Mouse (Mus musculus): Measurements from ENCODE around the gene Olfr1402.

The Olfr1402 gene

DNA sequence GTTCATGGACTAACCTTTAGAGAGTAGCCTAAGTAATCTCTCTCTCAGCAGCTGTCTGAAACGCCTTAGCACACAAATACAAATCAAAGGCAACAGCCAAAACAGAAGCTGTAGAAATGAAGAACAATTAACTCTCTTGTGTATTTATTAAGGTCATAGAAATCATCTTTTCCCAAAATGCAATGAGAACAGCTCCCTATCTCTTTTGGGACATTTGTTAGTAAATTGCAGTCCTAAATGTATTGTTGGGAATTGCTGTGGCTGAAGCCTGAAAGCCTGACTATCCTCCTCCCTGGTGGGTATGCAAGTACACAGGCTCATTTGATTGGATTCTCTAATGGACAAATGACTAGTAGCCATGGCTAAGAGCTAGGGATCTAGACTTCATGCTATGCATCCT is at the start of gene Olfr1402:
Olfr1402 (minus strand) TSS at position 101 of the 400 bp plus-strand sequence.
- DNase-seq (ENCODE audit: low spot score), result no peak

DNA sequence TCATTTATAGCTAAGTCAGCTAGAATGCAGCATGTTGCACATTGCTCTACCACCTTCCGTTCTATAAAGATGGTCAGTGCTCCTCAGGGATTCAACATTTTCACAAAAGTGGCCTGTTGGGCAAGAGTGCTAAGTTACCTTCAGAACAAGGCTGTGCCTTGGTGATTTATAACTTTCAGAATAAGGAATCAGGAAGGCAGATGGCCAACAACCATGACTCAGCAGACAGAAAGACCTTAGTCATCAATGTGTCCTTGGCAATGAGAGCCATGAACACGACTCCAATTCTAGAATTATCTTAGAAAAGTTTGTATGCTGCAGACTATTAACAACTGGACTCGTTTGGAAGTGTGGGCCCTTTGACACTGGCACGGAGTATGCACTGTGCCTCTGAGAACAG is 33.5 kb upstream of the Olfr1402 start:
- DNase-seq (ENCODE audit: low spot score), result no peak

DNA sequence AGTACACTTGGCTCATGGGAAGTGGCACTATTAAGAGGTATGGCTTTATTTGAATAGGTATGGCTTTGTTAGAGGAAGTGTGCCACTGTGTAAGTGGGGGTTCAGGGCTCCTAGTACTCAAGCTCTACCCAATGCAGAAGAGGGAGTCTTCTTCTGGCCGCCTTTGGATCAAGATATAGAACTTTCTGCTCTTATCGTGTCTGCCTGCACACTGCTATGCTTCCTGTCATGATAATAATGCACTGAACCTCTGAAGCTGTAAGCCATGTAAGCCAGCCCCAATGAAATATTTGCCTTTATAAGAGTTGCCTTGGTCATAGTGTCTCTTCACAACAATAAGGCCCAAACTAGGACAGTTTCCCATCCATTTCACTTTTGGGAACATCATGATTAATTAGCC is 16.8 kb upstream of the Olfr1402 start:
- no peak for DNase-seq (ENCODE audit: low spot score)

DNA sequence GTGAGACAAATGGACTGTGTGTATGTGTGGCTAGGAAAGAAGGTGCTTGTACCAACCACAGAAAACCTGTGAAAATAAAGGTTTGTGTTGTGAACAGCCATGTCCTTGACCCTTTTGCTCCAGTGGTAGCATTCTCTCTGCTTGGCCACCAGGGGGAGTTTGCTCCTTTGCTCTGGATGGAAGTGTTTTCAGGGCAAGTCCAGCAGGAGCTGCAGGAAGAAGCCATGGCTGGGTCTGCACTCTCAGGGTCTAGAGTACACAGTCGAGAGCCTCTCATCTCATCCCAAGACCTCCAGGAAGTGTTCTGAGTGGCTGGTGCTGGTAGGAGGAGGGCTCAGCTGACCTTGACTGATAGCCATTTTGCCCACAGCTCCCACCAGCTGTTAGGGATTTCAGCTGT is 27.5 kb downstream of the Olfr1402 start:
- DNase-seq (ENCODE audit: low spot score), result peak; percentile 5

DNA sequence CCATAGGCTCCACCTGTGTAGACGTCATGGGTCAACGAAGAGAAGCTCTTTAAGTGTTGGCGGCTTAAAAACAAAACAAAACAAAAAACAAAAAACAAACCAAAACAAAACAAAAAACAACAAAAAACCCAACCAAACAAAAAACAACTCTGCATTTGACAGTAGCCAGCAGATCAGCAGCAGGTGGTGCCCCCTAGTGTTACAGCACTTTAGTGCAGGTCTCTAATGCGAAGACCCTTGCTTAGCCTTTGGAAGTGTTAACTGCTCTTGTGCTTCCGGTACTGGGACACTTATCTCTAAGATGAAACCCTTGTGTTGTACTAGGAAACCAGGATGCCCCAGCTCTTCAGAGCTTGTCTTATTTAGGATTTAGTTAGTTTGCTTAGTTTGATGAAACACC is 28.7 kb downstream of the Olfr1402 start:
- DNase-seq (ENCODE audit: low spot score), result no peak

DNA sequence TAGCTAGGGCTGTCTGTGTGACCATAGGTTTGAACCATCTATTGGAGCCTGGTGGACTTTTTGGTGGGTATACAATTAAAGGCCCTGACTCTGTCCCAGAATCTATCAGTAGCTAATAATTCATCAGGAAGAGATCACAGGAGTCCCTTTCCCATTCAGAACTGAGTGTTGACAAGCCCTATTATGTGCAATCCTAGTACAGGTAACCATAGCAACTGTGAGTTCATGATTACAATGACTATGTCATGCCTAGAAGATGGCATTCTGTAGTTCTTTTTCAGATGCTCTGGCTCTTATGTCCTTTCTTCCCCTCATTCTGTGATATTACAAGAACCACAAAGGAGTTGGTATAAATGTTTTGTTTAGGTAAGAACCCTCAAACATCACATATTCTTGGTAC is 51.4 kb downstream of the Olfr1402 start:
- DNase-seq (ENCODE audit: low spot score), result no peak

DNA sequence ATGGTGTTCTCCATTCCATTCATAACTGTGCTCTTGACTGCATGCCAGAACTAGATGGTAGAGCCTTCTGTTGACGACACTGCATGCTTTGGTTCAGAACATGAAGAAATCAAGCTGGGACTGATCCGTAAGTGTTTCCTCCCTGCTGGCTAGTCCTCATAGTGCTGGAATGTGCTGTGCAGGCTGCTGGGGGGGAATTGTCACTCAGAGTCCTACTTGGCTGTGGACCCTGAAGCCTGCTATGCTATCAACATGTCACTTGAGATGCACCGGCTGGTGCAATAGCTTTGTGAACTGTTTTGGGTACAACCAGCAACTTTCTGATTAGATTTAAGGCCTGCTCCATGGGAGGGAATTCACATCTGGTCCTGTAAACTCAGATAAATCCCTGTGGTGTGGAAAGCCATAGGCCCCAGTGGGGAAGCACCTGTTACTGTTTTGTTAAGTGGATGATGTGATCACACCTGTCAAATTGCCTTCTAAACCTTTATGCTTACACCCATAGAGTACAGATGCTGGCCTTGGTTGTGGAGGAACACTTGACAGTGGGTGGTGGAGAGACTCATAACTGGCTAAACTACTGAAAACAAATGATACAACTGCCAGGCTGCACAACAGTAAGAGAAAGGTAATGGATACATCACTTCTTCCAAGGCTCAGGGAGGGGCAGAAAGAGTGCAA is 58.3 kb downstream of the Olfr1402 start:
- DNase-seq (ENCODE audit: low spot score), result no peak

DNA sequence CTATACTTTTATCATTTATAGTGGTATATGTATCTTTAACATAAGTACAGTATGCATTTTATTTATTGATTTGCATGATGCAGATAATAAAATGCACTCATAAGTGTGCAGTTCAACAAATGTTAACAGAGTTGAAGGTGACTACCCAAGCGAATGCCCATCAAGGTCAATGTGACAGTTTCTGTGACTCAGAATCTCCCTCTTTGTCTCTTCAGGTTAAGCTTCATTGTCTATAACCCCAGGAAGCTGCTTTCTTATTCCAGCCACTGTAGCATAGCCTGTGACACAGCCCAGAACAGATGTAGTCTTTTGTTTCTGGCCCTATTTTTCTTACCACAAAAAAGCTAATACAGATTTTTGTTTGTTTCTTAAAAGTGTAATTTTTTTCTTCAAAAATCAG is 63.4 kb downstream of the Olfr1402 start:
- DNase-seq (ENCODE audit: low spot score), result no peak

All from T-cell, adult 2 months (primary cell).